Mouse (Mus musculus): Measurements from ENCODE around the gene Brca2. TPM values are rescaled to one million over a fixed set of nuclear protein-coding genes. Genes with fewer than 3 reads are reported as not detected.
"Not testable (repeated sequence)": the region's sequence is repeated elsewhere in the genome, so short reads cannot be mapped to it uniquely, and the experiment has no call there.

Gene Brca2
- total RNA-seq (2021): 1 to 10 TPM; 6.6 to 9.7 TPM
- long read RNA-seq, experiment 1: 0 reads
- long read RNA-seq, experiment 2, full-length matches to known transcripts: 2 of 2 reads
- long read RNA-seq, experiment 2, partial matches to known transcripts: 0 of 2 reads
- long read RNA-seq, experiment 2, other reads (novel, unspliced or antisense): 0 of 2 reads

- Histone ChIP-seq H3K27ac (peak within 1 kb of the TSS; percentile 93), H3K4me3 (peak within 1 kb of the TSS; percentile 75)
- peak; percentile 88 to 96 for DNase-seq (ENCODE audit: low spot score in 2 of 2)
- TF ChIP-seq CTCF (conservative IDR thresholded peaks at IDR 0.05): no peak
Measured at GRCm38 (mm10) chr5:150521937-150522866, at the start of gene Brca2. TSS of gene Brca2 (plus strand) at chr5:150522630.

DNA sequence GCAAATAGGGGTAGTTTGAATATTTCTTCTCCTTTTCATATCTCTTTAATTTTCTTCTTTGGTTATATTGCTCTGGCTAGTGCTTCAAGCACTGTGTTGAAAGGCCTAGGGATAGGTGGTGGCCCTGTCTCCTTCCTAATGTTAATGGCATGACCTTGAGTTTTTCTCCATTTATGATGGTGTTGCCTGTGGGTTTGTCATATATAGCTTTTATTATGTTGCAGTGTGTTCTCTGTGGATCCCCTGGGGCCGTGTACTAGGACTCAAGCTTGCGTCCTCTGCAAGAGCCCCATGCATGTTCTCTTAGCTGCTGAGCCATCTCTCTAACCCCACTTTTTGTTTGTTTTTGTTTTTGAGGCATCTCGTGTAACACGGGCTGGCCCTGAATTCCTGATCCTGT, 45.1 kb upstream of the Brca2 start:
- DNase-seq (ENCODE audit: low spot score in 2 of 2): no peak
- Histone ChIP-seq H3K27ac (no peak overlapping the region), H3K4me3 (no peak overlapping the region)
- TF ChIP-seq CTCF (conservative IDR thresholded peaks at IDR 0.05): no peak

DNA sequence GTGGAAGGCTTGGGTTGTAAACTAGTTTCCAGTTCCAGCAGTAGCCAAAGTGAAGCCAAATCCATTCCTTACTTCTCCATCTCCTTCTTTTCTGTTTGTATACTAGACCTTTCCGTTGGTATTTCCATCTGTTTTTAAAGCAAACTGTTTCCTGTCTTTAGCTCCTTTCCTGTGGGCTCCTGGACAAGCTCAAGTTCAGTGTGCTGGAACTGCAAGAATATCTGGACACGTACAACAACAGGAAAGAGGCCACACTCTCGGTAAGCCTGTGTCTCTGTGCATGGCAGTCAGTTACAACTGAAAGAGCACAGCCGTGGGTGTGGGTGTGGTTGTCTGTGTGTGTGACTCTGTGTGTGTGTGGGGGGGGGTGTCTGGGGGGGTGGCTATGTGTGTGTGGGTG, 43.8 kb upstream of the Brca2 start:
- DNase-seq (ENCODE audit: low spot score in 2 of 2): no peak
- Histone ChIP-seq H3K27ac (no peak overlapping the region), H3K4me3 (no peak overlapping the region)
- TF ChIP-seq CTCF (conservative IDR thresholded peaks at IDR 0.05): no peak

- no peak overlapping the region for H3K27ac ChIP-seq
- no peak overlapping the region for H3K4me3 ChIP-seq
- DNase-seq (ENCODE audit: low spot score in 2 of 2): no peak
- peak; percentile 73 for TF ChIP-seq CTCF (conservative IDR thresholded peaks at IDR 0.05)
Measured at GRCm38 (mm10) chr5:150485198-150485597, 37.2 kb upstream of the Brca2 start.

- no peak for TF ChIP-seq CTCF (conservative IDR thresholded peaks at IDR 0.05)
- Histone ChIP-seq H3K27ac (no peak overlapping the region), H3K4me3 (no peak overlapping the region)
- DNase-seq (ENCODE audit: low spot score in 2 of 2): no peak
Measured at GRCm38 (mm10) chr5:150490285-150490684, 32.1 kb upstream of the Brca2 start.

DNA sequence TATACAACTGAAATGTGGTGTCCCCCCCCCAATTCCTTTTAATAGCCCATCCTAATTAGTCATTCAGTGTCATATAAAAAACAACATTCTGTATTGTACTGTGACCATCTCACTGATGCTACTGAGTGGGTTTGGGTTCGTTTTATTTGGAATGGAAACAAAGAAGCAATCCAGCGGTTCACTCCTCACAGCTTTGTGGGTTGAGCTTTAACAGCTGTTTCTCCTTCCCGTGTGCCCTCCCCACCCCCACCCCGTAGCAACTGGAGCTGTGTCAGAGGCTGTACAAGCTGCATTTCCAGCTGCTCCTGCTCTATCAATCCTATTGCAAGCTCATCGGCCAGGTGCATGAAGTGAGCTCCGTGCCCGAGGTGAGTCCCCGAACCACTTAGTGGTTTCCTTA, 31.6 kb upstream of the Brca2 start:
- Histone ChIP-seq H3K27ac (no peak overlapping the region), H3K4me3 (no peak overlapping the region)
- DNase-seq (ENCODE audit: low spot score in 2 of 2): no peak
- no peak for TF ChIP-seq CTCF (conservative IDR thresholded peaks at IDR 0.05)

GRCm38 (mm10) chr5:150491573-150492173, 30.8 kb upstream of the Brca2 start:
- not testable (repeated sequence) for H3K27ac ChIP-seq; H3K4me3 ChIP-seq; DNase-seq (ENCODE audit: low spot score in 2 of 2)

GRCm38 (mm10) chr5:150495792-150496191, 26.6 kb upstream of the Brca2 start:
- no peak overlapping the region for H3K27ac ChIP-seq
- no peak overlapping the region for H3K4me3 ChIP-seq
- TF ChIP-seq CTCF (conservative IDR thresholded peaks at IDR 0.05): peak; percentile 89
- no peak for DNase-seq (ENCODE audit: low spot score in 2 of 2)

- DNase-seq (ENCODE audit: low spot score in 2 of 2): no peak
- TF ChIP-seq CTCF (conservative IDR thresholded peaks at IDR 0.05): no peak
- H3K4me3 ChIP-seq: no peak overlapping the region
Measured at GRCm38 (mm10) chr5:150510451-150511225, 11.8 kb upstream of the Brca2 start.

DNA sequence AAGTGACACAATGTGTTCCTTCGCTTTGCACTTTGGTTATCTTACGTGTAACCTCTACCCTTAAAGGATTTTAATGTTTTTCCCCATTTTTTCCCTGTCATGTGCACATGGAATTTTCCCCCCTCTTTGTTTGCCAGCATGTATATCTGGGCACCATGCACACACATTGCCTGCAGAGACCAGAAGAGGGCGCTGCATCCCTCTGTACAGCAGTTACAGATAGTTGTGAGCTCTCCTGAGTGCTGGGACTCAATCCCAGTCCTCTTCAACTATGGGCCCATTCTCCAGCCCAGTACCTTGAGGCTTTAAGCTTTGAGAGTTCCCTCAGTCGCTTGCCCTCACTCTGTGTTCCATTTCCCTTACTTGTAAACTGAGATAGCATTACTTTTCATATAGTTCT, 9.2 kb upstream of the Brca2 start:
- no peak overlapping the region for H3K27ac ChIP-seq
- no peak for DNase-seq (ENCODE audit: low spot score in 2 of 2)
- H3K4me3 ChIP-seq: no peak overlapping the region
- no peak for TF ChIP-seq CTCF (conservative IDR thresholded peaks at IDR 0.05)

More at GRCm38 (mm10) chr5:150510451-150511225, 11.8 kb upstream of the Brca2 start:
- H3K27ac ChIP-seq: no peak overlapping the region

GRCm38 (mm10) chr5:150514027-150514426, 8.4 kb upstream of the Brca2 start:
- no peak for TF ChIP-seq CTCF (conservative IDR thresholded peaks at IDR 0.05)
- no peak overlapping the region for H3K4me3 ChIP-seq
- no peak overlapping the region for H3K27ac ChIP-seq
- DNase-seq (ENCODE audit: low spot score in 2 of 2): no peak

DNA sequence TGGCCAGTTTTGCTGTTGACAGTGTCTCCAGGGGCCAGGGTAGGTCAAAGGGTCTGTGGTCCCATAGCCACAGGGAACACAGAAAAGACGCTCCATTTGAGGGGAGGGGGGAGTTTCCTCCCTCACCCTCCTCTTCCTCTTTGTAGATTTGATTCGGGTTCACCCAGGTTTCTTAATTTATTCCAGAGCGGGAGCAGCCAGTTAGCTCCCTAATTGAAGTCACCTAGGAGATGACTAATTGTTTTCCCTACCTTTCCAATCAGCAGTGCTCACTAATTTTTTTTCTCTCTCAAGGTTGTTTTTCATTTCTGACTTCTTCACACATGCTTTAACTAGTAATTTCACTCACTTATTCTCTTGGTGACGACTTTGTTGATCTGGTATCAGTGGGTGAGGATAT, 4.4 kb upstream of the Brca2 start, which contains the start of gene Zar1l:
Zar1l (minus strand) TSS at position 101 of the 400 bp plus-strand sequence.
- no peak within 1 kb of the TSS for H3K27ac ChIP-seq
- no peak for TF ChIP-seq CTCF (conservative IDR thresholded peaks at IDR 0.05)
- H3K4me3 ChIP-seq: no peak within 1 kb of the TSS
- no peak for DNase-seq (ENCODE audit: low spot score in 2 of 2)

- DNase-seq (ENCODE audit: low spot score in 2 of 2): no peak
Measured at GRCm38 (mm10) chr5:150519551-150519950, 2.9 kb upstream of the Brca2 start.

More at GRCm38 (mm10) chr5:150519551-150519950, 2.9 kb upstream of the Brca2 start:
- H3K27ac ChIP-seq: no peak overlapping the region
- no peak overlapping the region for H3K4me3 ChIP-seq
- TF ChIP-seq CTCF (conservative IDR thresholded peaks at IDR 0.05): peak; percentile 71

All from layer of hippocampus, adult 2 months (tissue).